15 mouse cellular contexts compared by ENCODE assay signal in the genomic region with DNA sequence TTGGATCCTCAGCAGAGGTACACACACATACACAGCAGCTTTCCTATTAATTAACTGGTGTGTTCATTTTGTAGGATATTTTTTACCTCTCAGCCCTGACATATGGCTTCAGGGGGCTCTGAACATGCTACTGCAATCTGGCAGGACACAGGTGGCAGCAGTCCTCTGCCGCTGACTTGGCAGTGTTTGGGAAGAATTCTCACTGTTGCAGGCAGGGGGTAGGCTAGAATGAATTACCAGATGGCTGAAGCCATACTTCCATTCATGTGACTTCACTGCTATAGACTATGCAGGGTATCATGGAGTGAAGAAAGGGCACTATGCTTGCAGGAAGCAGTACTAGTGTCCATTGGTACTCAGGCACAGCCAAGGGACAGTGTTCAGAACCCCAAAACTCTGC.
DNase-seq lines count a peak whose midpoint lies in the region; ATAC-seq lines count a peak whose summit lies in the region.
"Had no signal": no experiment of that assay in that cellular context is flagged by ENCODE, and none has a peak within 500 bp of the region (broad histone marks: within the 10 kb centered on the region; RNA-seq: fewer than 3 reads in every experiment).

No protein-coding gene starts in this region.

- ATAC-seq in frontal cortex, adult (ENCODE audit: low TSS enrichment) = peak; percentile 14; the same call in 1 of the 2 replicates
- ATAC-seq: inflammation-experienced regulatory T-cells, adult 6 months had no signal

- DNase-seq in frontal cortex, adult 2 months (ENCODE audit: extremely low spot score in 1 of 2, low spot score in 1 of 2) = no peak
- peak; percentile 97 for DNase-seq in brain, adult 2 months (ENCODE audit: low read depth, low spot score)
- DNase-seq in cerebellum, adult 11-12 months = peak; percentile 94
- DNase-seq in cerebellum, postnatal 25 days = peak; percentile 87 to 90
- DNase-seq in thymus, postnatal 4 days = no peak
- DNase-seq in thymus, adult 18-20 months = no peak
- DNase-seq in heart, postnatal 14 days = no peak
- DNase-seq: adrenal gland, adult 8-10 months; B cell, adult 2 months; gastrocnemius, postnatal 25 days; kidney, adult 9 months; lung, adult 2 months; lung, postnatal 36 days had no signal

- intact Hi-C loops in heart, postnatal 14 days (cut with DNase I) = no loop called here

Comparison
In these comparisons a context has a peak if more than half of its experiments do, and no peak if none do; other contexts are left out.
1. DNase-seq: peak in brain, adult 2 months (single experiment), cerebellum, adult 11-12 months (single experiment) and cerebellum, postnatal 25 days (2 of 2); none in frontal cortex, adult 2 months (0 of 2), thymus, postnatal 4 days (single experiment), thymus, adult 18-20 months (0 of 2) and heart, postnatal 14 days (0 of 2).